Mouse (Mus musculus) hindbrain, embryonic 15.5 days (tissue): Measurements from ENCODE around the gene Gbp9. TPM values are rescaled to one million over a fixed set of nuclear protein-coding genes. Genes with fewer than 3 reads are reported as not detected.

Experiments
- ATAC-seq: fragments of 200-750 bp; cut with Nextera tagmentation; 2 replicates; pipeline ENCODE4 v1.8.0; 2017; ENCODE audit warnings: low read depth, moderate number of reproducible peaks, moderate TSS enrichment; ENCODE audit not compliant: low FRiP score
- H3K27ac ChIP-seq: fragments of 300-500 bp; sonication (generic); replicated peaks from 2 replicates; pipeline ENCODE4 v1.5.1; 2015; ENCODE audit warnings: mild to moderate bottlenecking, inconsistent platforms
- H3K27me3 ChIP-seq: fragments of 300-500 bp; sonication (generic); 2 replicates; pipeline ENCODE4 v1.6.1; 2015; ENCODE audit warnings: control low read depth, inconsistent platforms
- H3K36me3 ChIP-seq: fragments of 300-500 bp; sonication (generic); 2 replicates; pipeline ENCODE4 v1.6.1; 2015; ENCODE audit warnings: control low read depth, inconsistent platforms
- H3K4me1 ChIP-seq: fragments of 300-500 bp; sonication (generic); replicated peaks from 2 replicates; pipeline ENCODE4 v1.6.1; 2015; ENCODE audit warnings: control low read depth, inconsistent platforms
- H3K4me2 ChIP-seq: fragments of 300-500 bp; sonication (generic); 2 replicates; pipeline ENCODE4 v1.6.1; 2015; ENCODE audit warnings: moderate library complexity, mild to moderate bottlenecking, inconsistent platforms
- H3K4me3 ChIP-seq: fragments of 300-500 bp; sonication (generic); 2 replicates; pipeline ENCODE4 v1.5.1; 2015; ENCODE audit warnings: mild to moderate bottlenecking, inconsistent platforms
- H3K9ac ChIP-seq: fragments of 300-500 bp; sonication (generic); 2 replicates; pipeline ENCODE4 v1.6.1; 2015; ENCODE audit warnings: inconsistent platforms
- H3K9me3 ChIP-seq: fragments of 300-500 bp; sonication (generic); 2 replicates; pipeline ENCODE4 v1.6.1; 2016; ENCODE audit warnings: control low read depth, inconsistent platforms
- WGBS: fragments of 180-500 bp; shearing (Covaris S2); methylation state at CpG from one replicate; pipeline ENCODE4 v1.1.7; 2015; 5-methylcytosine and 5-hydroxymethylcytosine counted together
- polyA plus RNA-seq: library from polyadenylated mRNA; unstranded; fragments of >200 nt; fragmentation: Nextera tagmentation; extraction: Ambion mirVana; gene quantifications from 2 replicates; pipeline ENCODE4 v1.2.1, GENCODE M21; 2015

The Gbp9 gene
- polyA plus RNA-seq, 1 experiment from 2014 or later = 1.8 TPM

- H3K9ac ChIP-seq = no peak overlapping the region
- H3K9me3 ChIP-seq = no peaks in the 10 kb centered on the region
- H3K27ac ChIP-seq = no peak overlapping the region
- H3K4me2 ChIP-seq = no peak overlapping the region
- ATAC-seq = no peak
- H3K36me3 ChIP-seq = no peaks in the 10 kb centered on the region
- H3K4me1 ChIP-seq = no peaks in the 10 kb centered on the region
- 69% methylated on average over 2 of the region's 2 CpGs for WGBS
- no peak overlapping the region for H3K4me3 ChIP-seq
- H3K27me3 ChIP-seq = no peaks in the 10 kb centered on the region
Measured at GRCm38 (mm10) chr5:105032362-105032761, 107.0 kb downstream of the Gbp9 start.

Other genes starting within 250 kb of the Gbp9 start
- gene Abcg3, start 156.8 kb downstream of the Gbp9 start, polyA plus RNA-seq = 0.45 and 0.48 TPM in 2 replicates
- 0.69 and 1.3 TPM in 2 replicates for gene Gbp8, start within 50 bp of the Gbp9 start, polyA plus RNA-seq
- gene Gbp4, start within 50 bp of the Gbp9 start, polyA plus RNA-seq = 3.3 and 4.0 TPM in 2 replicates
- gene Gbp10, start 100.0 kb upstream of the Gbp9 start, polyA plus RNA-seq = 1.6 and 2.1 TPM in 2 replicates
- 0.38 and 0.58 TPM in 2 replicates for gene Gm43302, start 154.2 kb upstream of the Gbp9 start, polyA plus RNA-seq
- 3.5 and 4.4 TPM in 2 replicates for gene Gbp6, start 154.2 kb upstream of the Gbp9 start, polyA plus RNA-seq